Mouse (Mus musculus) B cell, adult 67 days (primary cell): ENCODE results near the gene Gm17026. TPM values are rescaled to one million over a fixed set of nuclear protein-coding genes. Genes with fewer than 3 reads are reported as not detected.

Experiments used
- total RNA-seq, 2 experiments: library from RNA; stranded (reverse); gene quantifications; 4 replicates each; pipeline ENCODE4 v1.2.4; 2023

Gene Gm17026
- total RNA-seq, result not detected

DNA sequence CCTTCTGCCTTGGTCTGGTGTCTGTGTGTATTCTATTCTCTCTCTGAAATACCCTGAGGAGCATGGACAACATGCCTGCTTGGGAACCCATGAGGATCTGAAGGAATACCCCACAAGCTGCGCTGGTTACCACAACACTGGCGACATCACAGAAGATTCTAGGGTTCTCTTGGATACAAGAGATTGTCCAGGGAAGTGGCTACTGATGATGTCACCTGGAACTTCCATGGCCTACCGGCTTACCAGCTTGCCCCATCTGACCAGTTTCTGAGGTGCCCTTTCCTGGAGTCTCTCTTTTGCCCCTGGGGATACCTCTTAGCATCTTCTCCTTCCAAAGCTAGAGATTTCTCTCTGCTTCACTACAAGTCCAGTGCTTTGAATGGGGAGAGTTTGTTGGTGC lies at the start of gene Gm17026:
TSS of gene Gm17026 (minus strand) at position 101 of the 400 bp plus-strand sequence.

DNA sequence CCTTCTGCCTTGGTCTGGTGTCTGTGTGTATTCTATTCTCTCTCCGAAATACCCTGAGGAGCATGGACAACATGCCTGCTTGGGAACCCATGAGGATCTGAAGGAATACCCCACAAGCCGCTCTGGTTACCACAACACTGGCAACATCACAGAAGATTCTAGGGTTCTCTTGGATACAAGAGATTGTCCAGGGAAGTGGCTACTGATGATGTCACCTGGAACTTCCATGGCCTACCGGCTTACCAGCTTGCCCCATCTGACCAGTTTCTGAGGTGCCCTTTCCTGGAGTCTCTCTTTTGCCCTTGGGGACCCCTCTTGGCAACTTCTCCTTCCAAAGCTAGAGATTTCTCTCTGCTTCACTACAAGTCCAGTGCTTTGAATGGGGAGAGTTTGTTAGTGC lies 37.4 kb upstream of the Gm17026 start, which contains the start of gene Gm9611:
TSS of gene Gm9611 (minus strand) at position 101 of the 400 bp plus-strand sequence.

Other genes with a start within 250 kb of the Gm17026 start
- gene Gm7951, start 142.7 kb downstream of the Gm17026 start, total RNA-seq, result not detected
- gene Gm17027, start 97.4 kb downstream of the Gm17026 start, total RNA-seq, result not detected
- gene Gm3573, start 69.3 kb downstream of the Gm17026 start, total RNA-seq, result not detected
- gene Gm9611, start 37.3 kb upstream of the Gm17026 start, total RNA-seq, result not detected
- gene Gm7995, start 50.2 kb upstream of the Gm17026 start, total RNA-seq, result not detected
- not detected for gene Gm8005, start 179.6 kb upstream of the Gm17026 start, total RNA-seq
- not detected for gene Gm8011, start 203.8 kb upstream of the Gm17026 start, total RNA-seq
- not detected for gene Gm8020, start 242.3 kb upstream of the Gm17026 start, total RNA-seq